Mouse (Mus musculus) lung, embryonic 14.5 days (tissue): ENCODE results near the gene Ftsj1. TPM values are rescaled to one million over a fixed set of nuclear protein-coding genes. Genes with fewer than 3 reads are reported as not detected.
A peak's percentile ranks its signal among the peaks of the same experiment; 100 is the strongest.

Source experiments
- ATAC-seq: fragments of 200-750 bp; cut with Nextera tagmentation; 2 replicates; pipeline ENCODE4 v1.8.0; 2017; ENCODE audit warnings: mild to moderate bottlenecking, moderate TSS enrichment, moderate library complexity; ENCODE audit not compliant: insufficient read depth
- DNase-seq: peaks from one replicate; pipeline ENCODE4 v3.0.0-alpha.2; 2015
- H3K27ac ChIP-seq: fragments of 300-500 bp; sonication (generic); 2 replicates; pipeline ENCODE4 v1.5.1; 2014; ENCODE audit warnings: low read depth, mild to moderate bottlenecking, moderate library complexity
- H3K27me3 ChIP-seq: fragments of 300-500 bp; sonication (generic); 2 replicates; pipeline ENCODE4 v1.6.1; 2014; ENCODE audit warnings: low read length, control low read depth; ENCODE audit not compliant: insufficient read depth
- H3K36me3 ChIP-seq: fragments of 300-500 bp; sonication (generic); 2 replicates; pipeline ENCODE4 v1.6.1; 2014; ENCODE audit warnings: control low read depth; ENCODE audit not compliant: insufficient read depth
- H3K4me1 ChIP-seq: fragments of 300-500 bp; sonication (generic); 2 replicates; pipeline ENCODE4 v1.6.1; 2014; ENCODE audit warnings: antibody characterized with exemption, control low read depth; ENCODE audit not compliant: insufficient read depth
- H3K4me2 ChIP-seq: fragments of 300-500 bp; sonication (generic); 2 replicates; pipeline ENCODE4 v1.6.1; 2014; ENCODE audit warnings: mild to moderate bottlenecking
- H3K4me3 ChIP-seq: fragments of 300-500 bp; sonication (generic); 2 replicates; pipeline ENCODE4 v1.5.1; 2014; ENCODE audit warnings: low read depth, low read length
- H3K9ac ChIP-seq: fragments of 300-500 bp; sonication (generic); 2 replicates; pipeline ENCODE4 v1.6.1; 2014
- H3K9me3 ChIP-seq: fragments of 300-500 bp; sonication (generic); 2 replicates; pipeline ENCODE4 v1.6.1; 2016; ENCODE audit warnings: low read depth, low read length, control low read depth
- CTCF ChIP-seq: IDR thresholded peaks from 2 replicates; pipeline ENCODE4 v1.5.1; 2016; ENCODE audit warnings: antibody characterized with exemption, low read depth
- WGBS: fragments of 180-500 bp; shearing (Covaris S2); extraction: QIAGEN DNeasy Blood & Tissue Kit; methylation state at CpG from one replicate; pipeline ENCODE4 v1.1.7; 2014; 5-methylcytosine and 5-hydroxymethylcytosine counted together
- polyA plus RNA-seq: library from polyadenylated mRNA; unstranded; fragments of >200 nt; fragmentation: Nextera tagmentation; extraction: Ambion mirVana; gene quantifications from 2 replicates; pipeline ENCODE4 v1.2.1, GENCODE M21; 2014

Gene Ftsj1
- 52.9 and 53.7 TPM in 2 replicates for polyA plus RNA-seq

GRCm38 (mm10) chrX:8252334-8253285, at the start of gene Ftsj1:
Gene Ftsj1 (minus strand): TSS chrX:8252406.
- H3K36me3 ChIP-seq = no peaks in the 10 kb centered on the region
- WGBS = 9% methylated on average over 45 of the region's 45 CpGs
- peak within 1 kb of the TSS; percentile 64 for H3K9ac ChIP-seq
- H3K4me1 ChIP-seq = no peaks in the 10 kb centered on the region
- no peaks in the 10 kb centered on the region for H3K9me3 ChIP-seq
- peak within 1 kb of the TSS; percentile 68 for H3K4me2 ChIP-seq
- ATAC-seq = peak; percentile 90
- DNase-seq = peak; percentile 96
- peak within 1 kb of the TSS; percentile 53 for H3K4me3 ChIP-seq
- TF ChIP-seq CTCF = no peak
- H3K27me3 ChIP-seq = no peaks in the 10 kb centered on the region
- H3K27ac ChIP-seq = peak within 1 kb of the TSS; percentile 74; the same call in 1 of the 2 replicates

- H3K36me3 ChIP-seq = no peaks in the 10 kb centered on the region
- no peak for DNase-seq
- TF ChIP-seq CTCF = no peak
- 79% methylated on average over 5 of the region's 5 CpGs for WGBS
- no peak overlapping the region for H3K4me3 ChIP-seq
- ATAC-seq = no peak
- no peak overlapping the region for H3K27ac ChIP-seq
- no peaks in the 10 kb centered on the region for H3K27me3 ChIP-seq
- H3K4me1 ChIP-seq = no peaks in the 10 kb centered on the region
- H3K9me3 ChIP-seq = no peaks in the 10 kb centered on the region
- H3K9ac ChIP-seq = no peak overlapping the region
- H3K4me2 ChIP-seq = no peak overlapping the region
Measured at GRCm38 (mm10) chrX:8288621-8289020, 36.4 kb upstream of the Ftsj1 start.

- DNase-seq (peak; percentile 84), ATAC-seq (peak; percentile 96)
- WGBS = 41% methylated on average over 5 of the region's 5 CpGs
- Histone ChIP-seq H3K4me2 (peak overlapping the region; percentile 53), H3K27ac (no peak overlapping the region; the same call in 1 of the 2 replicates), H3K4me1 (no peaks in the 10 kb centered on the region), H3K9ac (no peak overlapping the region), H3K4me3 (no peak overlapping the region), H3K27me3 (no peaks in the 10 kb centered on the region), H3K9me3 (no peaks in the 10 kb centered on the region), H3K36me3 (no peaks in the 10 kb centered on the region)
- no peak for TF ChIP-seq CTCF
Measured at GRCm38 (mm10) chrX:8274056-8274455, 21.9 kb upstream of the Ftsj1 start.

GRCm38 (mm10) chrX:8272000-8272399, 19.8 kb upstream of the Ftsj1 start:
- H3K4me3 ChIP-seq = peak overlapping the region; percentile 36
- H3K9me3 ChIP-seq = no peaks in the 10 kb centered on the region
- H3K4me2 ChIP-seq = peak overlapping the region; percentile 53
- peak overlapping the region; percentile 43 for H3K9ac ChIP-seq
- no peaks in the 10 kb centered on the region for H3K27me3 ChIP-seq
- H3K4me1 ChIP-seq = no peaks in the 10 kb centered on the region
- ATAC-seq = no peak
- no peak for DNase-seq
- TF ChIP-seq CTCF = no peak
- H3K36me3 ChIP-seq = no peaks in the 10 kb centered on the region
- 27% methylated on average over 9 of the region's 10 CpGs for WGBS
- peak overlapping the region; percentile 63 for H3K27ac ChIP-seq

GRCm38 (mm10) chrX:8271083-8271820, 19.0 kb upstream of the Ftsj1 start, which contains the start of gene Slc38a5:
Gene Slc38a5 (plus strand): TSS chrX:8271133.
- H3K9me3 ChIP-seq = no peaks in the 10 kb centered on the region
- ATAC-seq (no peak), DNase-seq (no peak)
- no peaks in the 10 kb centered on the region for H3K27me3 ChIP-seq
- H3K36me3 ChIP-seq = no peaks in the 10 kb centered on the region
- peak within 1 kb of the TSS; percentile 43 for H3K9ac ChIP-seq
- H3K27ac ChIP-seq = peak within 1 kb of the TSS; percentile 63
- peak within 1 kb of the TSS; percentile 53 for H3K4me2 ChIP-seq
- WGBS = 10% methylated on average over 14 of the region's 15 CpGs
- TF ChIP-seq CTCF = no peak
- H3K4me1 ChIP-seq = no peaks in the 10 kb centered on the region
- peak within 1 kb of the TSS; percentile 36 for H3K4me3 ChIP-seq

GRCm38 (mm10) chrX:8264222-8264621, 12.0 kb upstream of the Ftsj1 start:
- no peak overlapping the region for H3K4me2 ChIP-seq
- 82% methylated on average over 3 of the region's 3 CpGs for WGBS

More at GRCm38 (mm10) chrX:8264222-8264621, 12.0 kb upstream of the Ftsj1 start:
- Histone ChIP-seq H3K4me3 (no peak overlapping the region), H3K4me1 (no peaks in the 10 kb centered on the region), H3K9ac (no peak overlapping the region), H3K27me3 (no peaks in the 10 kb centered on the region), H3K36me3 (no peaks in the 10 kb centered on the region), H3K9me3 (no peaks in the 10 kb centered on the region), H3K27ac (no peak overlapping the region)
- ATAC-seq (no peak), DNase-seq (no peak)
- TF ChIP-seq CTCF = no peak
